In the genomic region with DNA sequence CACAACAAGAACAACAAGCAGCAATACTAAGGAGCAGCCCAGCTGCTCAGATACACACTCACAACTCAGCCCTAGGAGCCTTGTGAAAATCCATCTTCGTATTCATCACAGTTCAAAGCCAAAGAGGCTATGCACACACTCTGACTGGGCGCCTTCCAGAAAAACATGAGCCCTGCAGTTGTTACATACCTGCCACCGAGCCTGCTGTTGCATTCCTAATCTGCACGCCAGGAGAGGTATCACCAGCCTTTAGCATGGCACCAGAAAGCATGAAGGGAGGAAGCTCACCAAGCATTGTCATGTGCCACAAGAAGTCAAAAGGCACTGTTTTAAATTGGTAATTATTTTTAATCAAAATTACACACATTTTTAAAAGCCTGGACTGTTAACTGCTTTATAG, we compare ENCODE assay signal across 20 mouse cellular contexts. TPM values are rescaled to one million over a fixed set of nuclear protein-coding genes. Genes with fewer than 3 reads are reported as not detected.
"Had no signal": no experiment of that assay in that cellular context is flagged by ENCODE, and none has a peak within 500 bp of the region (broad histone marks: within the 10 kb centered on the region; RNA-seq: fewer than 3 reads in every experiment).

No protein-coding gene starts in this region.

- H3K4me1 ChIP-seq: liver, embryonic 13.5 days had no signal

- ATAC-seq: hindbrain, postnatal 0 days; inflammation-experienced regulatory T-cells, adult 6 months had no signal

- DNase-seq: layer of hippocampus, postnatal 36 days; liver, embryonic 13.5 days; lung, adult 2 months; lung, postnatal 14 days; lung, postnatal 4 days; midbrain, embryonic 14.5 days; right cerebral cortex, adult 18-20 months; right cerebral cortex, postnatal 14 days; right cerebral cortex, postnatal 4 days; thymus, adult 2 months; thymus, postnatal 25 days had no signal

- H3K4me3 ChIP-seq: left cerebral cortex, adult 2 months; liver, embryonic 13.5 days; neural tube, embryonic 12.5 days; neural tube, embryonic 15.5 days had no signal

- H3K36me3 ChIP-seq: liver, embryonic 13.5 days; neural tube, embryonic 12.5 days; neural tube, embryonic 15.5 days had no signal

- H3K9ac ChIP-seq: hindbrain, embryonic 14.5 days; liver, embryonic 13.5 days; neural tube, embryonic 12.5 days; neural tube, embryonic 15.5 days had no signal

- H3K4me2 ChIP-seq: hindbrain, embryonic 14.5 days; liver, embryonic 13.5 days; midbrain, embryonic 11.5 days; neural tube, embryonic 12.5 days; neural tube, embryonic 15.5 days had no signal

- H3K27ac ChIP-seq: hindbrain, embryonic 14.5 days; hindbrain, postnatal 0 days; left cerebral cortex, adult 2 months; liver, embryonic 13.5 days; neural tube, embryonic 12.5 days; neural tube, embryonic 15.5 days; stomach, postnatal 0 days had no signal

- H3K9me3 ChIP-seq: neural tube, embryonic 12.5 days; neural tube, embryonic 15.5 days had no signal

- H3K27me3 ChIP-seq: liver, embryonic 13.5 days; neural tube, embryonic 12.5 days; neural tube, embryonic 15.5 days had no signal

RNA-seq across cellular contexts. Expression of a gene that starts 1.1 kb away (rescaled TPM):
- polyA plus RNA-seq: inflammation-experienced regulatory T-cells, adult 6 months; liver, adult 2 months had no signal
